In the genomic region with DNA sequence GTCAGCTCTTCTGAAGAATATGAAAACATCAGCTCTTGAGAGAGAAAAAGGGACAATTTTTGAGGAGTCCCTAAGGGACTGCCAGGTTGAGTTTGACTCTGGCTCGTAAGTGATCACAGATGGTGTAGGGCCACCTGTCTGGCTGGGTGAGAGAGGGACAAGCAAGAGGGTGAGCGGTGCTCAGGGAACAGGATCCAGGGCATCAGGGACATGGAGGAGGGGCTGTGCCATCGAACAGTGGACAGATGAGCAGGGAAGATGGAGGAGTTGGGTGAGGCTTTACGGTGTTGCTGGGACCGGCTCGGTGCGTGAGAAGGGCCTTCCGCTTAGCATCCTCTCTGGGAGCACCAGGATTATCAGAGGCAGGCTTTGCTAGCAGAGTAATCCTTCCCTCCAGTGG, we compare ENCODE assay signal across 14 mouse cellular contexts. TPM values are rescaled to one million over a fixed set of nuclear protein-coding genes. Genes with fewer than 3 reads are reported as not detected.
DNase-seq lines count a peak whose midpoint lies in the region; ATAC-seq lines count a peak whose summit lies in the region.
"Had no signal": no experiment of that assay in that cellular context is flagged by ENCODE, and none has a peak within 500 bp of the region (broad histone marks: within the 10 kb centered on the region; RNA-seq: fewer than 3 reads in every experiment).

No protein-coding gene starts in this region.

- peaks cover 29% of the 10 kb centered on the region for H3K27me3 ChIP-seq in kidney, embryonic 16.5 days (ENCODE audit: insufficient read depth, low read length)
- H3K27me3 ChIP-seq in midbrain, embryonic 15.5 days (replicated peaks) = no peaks in the 10 kb centered on the region

- H3K9me3 ChIP-seq in kidney, embryonic 16.5 days (ENCODE audit: low read length) = no peaks in the 10 kb centered on the region
- H3K9me3 ChIP-seq in midbrain, embryonic 15.5 days = no peaks in the 10 kb centered on the region
- H3K9me3 ChIP-seq: heart, embryonic 12.5 days; limb, embryonic 13.5 days; stomach, embryonic 15.5 days had no signal

- no peaks in the 10 kb centered on the region for H3K36me3 ChIP-seq in kidney, embryonic 16.5 days (ENCODE audit: insufficient read depth, low read length)
- no peaks in the 10 kb centered on the region for H3K36me3 ChIP-seq in midbrain, embryonic 15.5 days (replicated peaks)
- H3K36me3 ChIP-seq: heart, embryonic 12.5 days; limb, embryonic 13.5 days; stomach, embryonic 15.5 days had no signal

- H3K4me3 ChIP-seq in kidney, embryonic 16.5 days (ENCODE audit: low read length) = no peak overlapping the region
- H3K4me3 ChIP-seq in midbrain, embryonic 15.5 days = peak overlapping the region; percentile 13
- H3K4me3 ChIP-seq: heart, embryonic 12.5 days; limb, embryonic 13.5 days; stomach, embryonic 15.5 days had no signal

- intact Hi-C loops in left cerebral cortex, postnatal 36 days (cut with DNase I) = loop anchor here (5.0 kb wide), 2 partner anchors 82 to 107 kb away; a partner anchor contains a TSS
- intact Hi-C loops in gastrocnemius, postnatal 14 days (cut with DNase I; ENCODE audit: low total_unique reads) = no loop called here

- H3K27ac ChIP-seq in kidney, embryonic 16.5 days (ENCODE audit: low read length) = no peak overlapping the region
- peak overlapping the region; percentile 67 for H3K27ac ChIP-seq in midbrain, embryonic 15.5 days
- H3K27ac ChIP-seq: limb, embryonic 13.5 days; stomach, embryonic 15.5 days had no signal

- H3K9ac ChIP-seq in kidney, embryonic 16.5 days (replicated peaks; ENCODE audit: low read length) = no peak overlapping the region
- peak overlapping the region; percentile 22; the same call in 1 of the 2 replicates for H3K9ac ChIP-seq in midbrain, embryonic 15.5 days
- H3K9ac ChIP-seq: heart, embryonic 12.5 days; limb, embryonic 13.5 days; stomach, embryonic 15.5 days had no signal

- 58% methylated on average over 8 of the region's 8 CpGs for WGBS in kidney, embryonic 16.5 days
- WGBS in midbrain, embryonic 15.5 days = 64% methylated on average over 8 of the region's 8 CpGs

- H3K4me1 ChIP-seq in kidney, embryonic 16.5 days (ENCODE audit: insufficient read depth, low read length) = peaks cover 19% of the 10 kb centered on the region
- H3K4me1 ChIP-seq in midbrain, embryonic 15.5 days = peaks cover 42% of the 10 kb centered on the region

- ATAC-seq in kidney, embryonic 16.5 days (ENCODE audit: low FRiP score, low TSS enrichment) = no peak
- no peak for ATAC-seq in midbrain, embryonic 15.5 days (replicated peaks)
- ATAC-seq: CD4-positive, CD25-positive, alpha-beta regulatory T cell, adult 4 months had no signal

- peak overlapping the region; percentile 33 for H3K4me2 ChIP-seq in kidney, embryonic 16.5 days (replicated peaks; ENCODE audit: low read depth, low read length)
- peak overlapping the region; percentile 67 for H3K4me2 ChIP-seq in midbrain, embryonic 15.5 days
- H3K4me2 ChIP-seq: heart, embryonic 12.5 days; limb, embryonic 13.5 days; stomach, embryonic 15.5 days had no signal

- no peak for DNase-seq in kidney, postnatal 10 days
- DNase-seq in cerebellum, adult 11 months = peak; percentile 66
- DNase-seq in cerebellum, adult 9-10 months = peak; percentile 87
- no peak for DNase-seq in left cerebral cortex, postnatal 36 days (ENCODE audit: low spot score in 2 of 2)
- no peak for DNase-seq in gastrocnemius, postnatal 14 days
- DNase-seq: kidney, adult 9 months; lung, adult 18-20 months; thymus, postnatal 4 days had no signal

RNA-seq across cellular contexts. Expression of a gene that starts 3.3 kb away (rescaled TPM):
- polyA plus RNA-seq in kidney, embryonic 16.5 days (2015; fragmentation: Nextera tagmentation; extraction: Ambion mirVana) = 47.1 and 56.8 TPM in 2 replicates
- polyA plus RNA-seq in midbrain, embryonic 15.5 days (2015; fragmentation: Nextera tagmentation; extraction: Ambion mirVana) = 106 and 113 TPM in 2 replicates
- total RNA-seq in left cerebral cortex, postnatal 36 days (2021) = 100 to 1,000 TPM; 562 to 569 TPM
- 10 to 100 TPM in 1 of 2 experiments, 1 to 10 TPM in 1; 6.2 to 10.5 TPM for total RNA-seq in gastrocnemius, postnatal 14 days (2021)

Comparison
In these comparisons a context has a peak if more than half of its experiments do, and no peak if none do; other contexts are left out.
1. DNase-seq: peak in cerebellum, adult 11 months (single experiment) and cerebellum, adult 9-10 months (single experiment); none in kidney, postnatal 10 days (single experiment), left cerebral cortex, postnatal 36 days (0 of 2) and gastrocnemius, postnatal 14 days (single experiment).
2. RNA of a gene that starts 3.3 kb away (total RNA-seq): 562 to 569 TPM in left cerebral cortex, postnatal 36 days; 6.2 to 10.5 TPM in gastrocnemius, postnatal 14 days; every median in the first group is over 10 times any median in the second.